Mouse (Mus musculus) heart, adult 2 months (tissue): Measurements from ENCODE around the gene Ralgapa1.

Experiments
- CTCF ChIP-seq: fragments of 200-600 bp; IDR thresholded peaks from 2 replicates; pipeline ENCODE4 v1.8.1; 2022; ENCODE audit warnings: antibody characterized with exemption, mild to moderate bottlenecking, moderate library complexity
- EP300 ChIP-seq: fragments of 200-500 bp; IDR thresholded peaks from 2 replicates; pipeline ENCODE4 v1.6.1; 2011; ENCODE audit warnings: low read depth, low read length, control low read depth; ENCODE audit not compliant: insufficient read depth
- POLR2A ChIP-seq: fragments of 200-500 bp; IDR thresholded peaks from 2 replicates; pipeline ENCODE4 v1.6.1; 2011; ENCODE audit warnings: mild to moderate bottlenecking, low read depth, low read length, control low read depth; ENCODE audit not compliant: insufficient read depth

GRCm38 (mm10) chr12:55869622-55870322 lies 48.8 kb upstream of the Ralgapa1 start:
- TF ChIP-seq CTCF (no peak), POLR2A (no peak), EP300 (no peak)
